In genomic region chr16:8669432-8669831, GRCm38 (mm10) we compare ENCODE assay signal across 7 mouse cellular contexts. TPM values are rescaled to one million over a fixed set of nuclear protein-coding genes. Genes with fewer than 3 reads are reported as not detected.
DNase-seq lines count a peak whose midpoint lies in the region; ATAC-seq and TF ChIP-seq lines count a peak whose summit lies in the region.

No protein-coding gene starts in this region.

- no peak for DNase-seq in lung, adult 2 months
- DNase-seq in forebrain, embryonic 14.5 days (ENCODE audit: low spot score) = peak; percentile 25
- no peak for DNase-seq in limb, embryonic 11.5 days (ENCODE audit: low spot score)
- DNase-seq in cerebellum, postnatal 14 days = no peak
- no peak for DNase-seq in spleen, adult 12 weeks (ENCODE audit: low spot score)

- no peak for TF ChIP-seq POLR2A in lung, adult 2 months (IDR thresholded peaks at IDR 0.05; ENCODE audit: borderline replicate concordance, extremely low read depth, low read depth, low read length)

- H3K36me3 ChIP-seq in lung, embryonic 15.5 days = no peaks in the 10 kb centered on the region
- no peaks in the 10 kb centered on the region for H3K36me3 ChIP-seq in forebrain, embryonic 14.5 days (ENCODE audit: control insufficient read depth, insufficient read depth, low read length)
- H3K36me3 ChIP-seq in limb, embryonic 11.5 days (ENCODE audit: control insufficient read depth, insufficient read depth, low read length) = no peaks in the 10 kb centered on the region
- no peaks in the 10 kb centered on the region for H3K36me3 ChIP-seq in neural tube, embryonic 14.5 days (ENCODE audit: control insufficient read depth, insufficient read depth, low read length)

- WGBS in lung, embryonic 15.5 days = 62% methylated on average over 5 of the region's 5 CpGs
- WGBS in lung, adult 2 months = 70% methylated on average over 5 of the region's 5 CpGs
- 51% methylated on average over 5 of the region's 5 CpGs for WGBS in forebrain, embryonic 14.5 days
- WGBS in limb, embryonic 11.5 days = 67% methylated on average over 5 of the region's 5 CpGs
- 50% methylated on average over 5 of the region's 5 CpGs for WGBS in neural tube, embryonic 14.5 days

- peaks cover 61% of the 10 kb centered on the region for H3K4me1 ChIP-seq in lung, embryonic 15.5 days
- peaks cover 40% of the 10 kb centered on the region for H3K4me1 ChIP-seq in lung, adult 2 months (ENCODE audit: control insufficient read depth, insufficient read depth, low read length)
- peaks cover 22% of the 10 kb centered on the region; the same call in 1 of the 2 replicates for H3K4me1 ChIP-seq in forebrain, embryonic 14.5 days (ENCODE audit: control insufficient read depth, insufficient read depth, low read length)
- peaks cover 14% of the 10 kb centered on the region for H3K4me1 ChIP-seq in limb, embryonic 11.5 days (ENCODE audit: control insufficient read depth, insufficient read depth, low read length)
- peaks cover 46% of the 10 kb centered on the region for H3K4me1 ChIP-seq in neural tube, embryonic 14.5 days (ENCODE audit: control insufficient read depth, insufficient read depth, low read length)

- H3K4me2 ChIP-seq in lung, embryonic 15.5 days = peak overlapping the region; percentile 85
- H3K4me2 ChIP-seq in forebrain, embryonic 14.5 days (ENCODE audit: low read length) = peak overlapping the region; percentile 77
- peak overlapping the region; percentile 68 for H3K4me2 ChIP-seq in limb, embryonic 11.5 days (ENCODE audit: low read depth, severe bottlenecking)
- peak overlapping the region; percentile 89 for H3K4me2 ChIP-seq in neural tube, embryonic 14.5 days (ENCODE audit: low read depth, low read length)

- H3K27ac ChIP-seq in lung, embryonic 15.5 days = no peak overlapping the region
- H3K27ac ChIP-seq in forebrain, embryonic 14.5 days (ENCODE audit: low read depth, low read length) = peak overlapping the region; percentile 75
- H3K27ac ChIP-seq in limb, embryonic 11.5 days (replicated peaks; ENCODE audit: low read depth, low read length) = 0 out of 2 replicates have a peak overlapping the region, but pooled peaks have one; percentile 14
- H3K27ac ChIP-seq in neural tube, embryonic 14.5 days (ENCODE audit: low read depth, low read length) = peak overlapping the region; percentile 79

- H3K27me3 ChIP-seq in lung, embryonic 15.5 days = no peaks in the 10 kb centered on the region
- 0 out of 2 replicates have a peak, but pooled peaks cover 4% of the 10 kb centered on the region for H3K27me3 ChIP-seq in forebrain, embryonic 14.5 days (replicated peaks; ENCODE audit: control insufficient read depth, insufficient read depth, low read length)
- 0 out of 2 replicates have a peak, but pooled peaks cover 2% of the 10 kb centered on the region for H3K27me3 ChIP-seq in limb, embryonic 11.5 days (ENCODE audit: control insufficient read depth, insufficient read depth, low read length)
- no peaks in the 10 kb centered on the region for H3K27me3 ChIP-seq in neural tube, embryonic 14.5 days (ENCODE audit: control insufficient read depth, insufficient read depth, low read length)

- no peak for ATAC-seq in lung, embryonic 15.5 days (ENCODE audit: borderline replicate concordance, extremely low read depth, low FRiP score, low TSS enrichment)
- ATAC-seq in forebrain, embryonic 14.5 days = no peak
- no peak for ATAC-seq in limb, embryonic 11.5 days (ENCODE audit: insufficient number of reproducible peaks, low FRiP score, low TSS enrichment, low read depth)
- no peak for ATAC-seq in neural tube, embryonic 14.5 days (ENCODE audit: low read depth)

- peak overlapping the region; percentile 6; the same call in 1 of the 2 replicates for H3K4me3 ChIP-seq in lung, embryonic 15.5 days
- H3K4me3 ChIP-seq in lung, adult 2 months (replicated peaks; ENCODE audit: extremely low read depth, low read depth, low read length) = no peak overlapping the region
- H3K4me3 ChIP-seq in forebrain, embryonic 14.5 days (ENCODE audit: low read depth, low read length) = peak overlapping the region; percentile 62
- peak overlapping the region; percentile 5; the same call in 1 of the 2 replicates for H3K4me3 ChIP-seq in limb, embryonic 11.5 days (ENCODE audit: low read depth, low read length)
- H3K4me3 ChIP-seq in neural tube, embryonic 14.5 days (ENCODE audit: low read depth, low read length) = peak overlapping the region; percentile 89

- no peak overlapping the region for H3K9ac ChIP-seq in lung, embryonic 15.5 days
- peak overlapping the region; percentile 74 for H3K9ac ChIP-seq in forebrain, embryonic 14.5 days (ENCODE audit: low read length)
- H3K9ac ChIP-seq in limb, embryonic 11.5 days (ENCODE audit: low read length) = peak overlapping the region; percentile 45; the same call in 1 of the 2 replicates
- H3K9ac ChIP-seq in neural tube, embryonic 14.5 days (replicated peaks; ENCODE audit: low read depth, low read length) = peak overlapping the region; percentile 80

- no peaks in the 10 kb centered on the region for H3K9me3 ChIP-seq in lung, embryonic 15.5 days
- H3K9me3 ChIP-seq in forebrain, embryonic 14.5 days (replicated peaks; ENCODE audit: control insufficient read depth, low read length) = no peaks in the 10 kb centered on the region
- H3K9me3 ChIP-seq in limb, embryonic 11.5 days (ENCODE audit: control insufficient read depth, low read length) = no peaks in the 10 kb centered on the region
- no peaks in the 10 kb centered on the region for H3K9me3 ChIP-seq in neural tube, embryonic 14.5 days (ENCODE audit: control insufficient read depth, low read length)

- no peak for TF ChIP-seq CTCF in lung, adult 2 months (IDR thresholded peaks at IDR 0.05; ENCODE audit: insufficient read depth, low read length)

RNA-seq across cellular contexts. Expression of gene Carhsp1, which starts 2.5 kb away (rescaled TPM):
- 93.7 and 96.8 TPM in 2 replicates for polyA plus RNA-seq in lung, embryonic 15.5 days (2015; fragmentation: Nextera tagmentation; extraction: Ambion mirVana)
- polyA plus RNA-seq in lung, adult 2 months (2012; rRNA removed) = 89.5 and 94.0 TPM in 2 replicates
- polyA plus RNA-seq in forebrain, embryonic 14.5 days (2014; fragmentation: Nextera tagmentation; extraction: Ambion mirVana) = 84.0 and 95.0 TPM in 2 replicates
- 53.4 and 53.6 TPM in 2 replicates for polyA plus RNA-seq in limb, embryonic 11.5 days (2014; fragmentation: Nextera tagmentation; extraction: Ambion mirVana)
- 58.5 and 73.7 TPM in 2 replicates for polyA plus RNA-seq in neural tube, embryonic 14.5 days (2014; fragmentation: Nextera tagmentation; extraction: Ambion mirVana)

RNA-seq across cellular contexts. Expression of gene Gm5767, which starts 11.1 kb away (rescaled TPM):
- polyA plus RNA-seq in lung, embryonic 15.5 days (2015; fragmentation: Nextera tagmentation; extraction: Ambion mirVana) = not detected in 2 replicates
- 0.23 TPM in 1 of 2 replicates, not detected in the other for polyA plus RNA-seq in lung, adult 2 months (2012; rRNA removed)
- not detected in 2 replicates for polyA plus RNA-seq in forebrain, embryonic 14.5 days (2014; fragmentation: Nextera tagmentation; extraction: Ambion mirVana)
- not detected in 2 replicates for polyA plus RNA-seq in limb, embryonic 11.5 days (2014; fragmentation: Nextera tagmentation; extraction: Ambion mirVana)
- polyA plus RNA-seq in neural tube, embryonic 14.5 days (2014; fragmentation: Nextera tagmentation; extraction: Ambion mirVana) = not detected in 2 replicates

RNA-seq across cellular contexts. Expression of gene Tmem186, which starts 31.9 kb away (rescaled TPM):
- polyA plus RNA-seq in lung, embryonic 15.5 days (2015; fragmentation: Nextera tagmentation; extraction: Ambion mirVana) = 18.3 and 19.7 TPM in 2 replicates
- polyA plus RNA-seq in lung, adult 2 months (2012; rRNA removed) = 7.7 and 8.2 TPM in 2 replicates
- polyA plus RNA-seq in forebrain, embryonic 14.5 days (2014; fragmentation: Nextera tagmentation; extraction: Ambion mirVana) = 14.8 TPM in 2 replicates
- polyA plus RNA-seq in limb, embryonic 11.5 days (2014; fragmentation: Nextera tagmentation; extraction: Ambion mirVana) = 17.2 and 17.5 TPM in 2 replicates
- 13.8 and 17.7 TPM in 2 replicates for polyA plus RNA-seq in neural tube, embryonic 14.5 days (2014; fragmentation: Nextera tagmentation; extraction: Ambion mirVana)

RNA-seq across cellular contexts. Expression of gene Pmm2, which starts 32.0 kb away (rescaled TPM):
- polyA plus RNA-seq in lung, embryonic 15.5 days (2015; fragmentation: Nextera tagmentation; extraction: Ambion mirVana) = 51.2 and 53.2 TPM in 2 replicates
- 47.8 and 55.4 TPM in 2 replicates for polyA plus RNA-seq in lung, adult 2 months (2012; rRNA removed)
- polyA plus RNA-seq in forebrain, embryonic 14.5 days (2014; fragmentation: Nextera tagmentation; extraction: Ambion mirVana) = 34.7 and 36.3 TPM in 2 replicates
- 43.7 and 48.5 TPM in 2 replicates for polyA plus RNA-seq in limb, embryonic 11.5 days (2014; fragmentation: Nextera tagmentation; extraction: Ambion mirVana)
- polyA plus RNA-seq in neural tube, embryonic 14.5 days (2014; fragmentation: Nextera tagmentation; extraction: Ambion mirVana) = 38.7 and 39.4 TPM in 2 replicates
